Mouse (Mus musculus): Measurements from ENCODE around the gene Kdm5c. TPM values are rescaled to one million over a fixed set of nuclear protein-coding genes. Genes with fewer than 3 reads are reported as not detected.
"Not testable (repeated sequence)": the region's sequence is repeated elsewhere in the genome, so short reads cannot be mapped to it uniquely, and the experiment has no call there.

The Kdm5c gene
- total RNA-seq, 2 experiments from 2014 or later, result 16.8 to 26.9 TPM

- not testable (repeated sequence) for DNase-seq
These were observed 54.2 kb downstream of the Kdm5c start for GRCm38 (mm10) chrX:152287026-152287425.

- DNase-seq, result no peak
These were observed 73.4 kb downstream of the Kdm5c start for GRCm38 (mm10) chrX:152306224-152306623.

- no peak for DNase-seq
These were observed 74.6 kb downstream of the Kdm5c start for GRCm38 (mm10) chrX:152307371-152307770.

GRCm38 (mm10) chrX:152307942-152308341, 75.1 kb downstream of the Kdm5c start:
- DNase-seq, result peak; percentile 6

- DNase-seq, result no peak
These were observed 87.7 kb downstream of the Kdm5c start for GRCm38 (mm10) chrX:152320535-152320934.

GRCm38 (mm10) chrX:152322776-152323175, 90.0 kb downstream of the Kdm5c start:
- DNase-seq, result no peak

GRCm38 (mm10) chrX:152323584-152323983, 90.8 kb downstream of the Kdm5c start:
- no peak for DNase-seq

Other genes with a start within 250 kb of the Kdm5c start
- gene Hsd17b10, start 231.2 kb upstream of the Kdm5c start, total RNA-seq (2021), result 10 to 100 TPM; 73.0 to 91.1 TPM
- under 1 TPM; 0.18 to 0.59 TPM for gene Ribc1, start 216.7 kb upstream of the Kdm5c start, total RNA-seq (2021)
- gene Smc1a, start 216.6 kb upstream of the Kdm5c start, total RNA-seq (2021), result 10 to 100 TPM; 18.4 to 18.5 TPM
- gene Iqsec2, start 88.8 kb upstream of the Kdm5c start, total RNA-seq (2021), result 10 to 100 TPM; 23.1 to 28.2 TPM
- gene Kantr, start 94.5 kb downstream of the Kdm5c start, total RNA-seq (2021), result 1 to 10 TPM in 1 of 2 experiments, under 1 TPM in 1; 0.72 to 1.3 TPM
- 1 to 10 TPM; 8.2 to 9.3 TPM for gene Tspyl2, start 109.4 kb downstream of the Kdm5c start, total RNA-seq (2021)
- gene Gpr173, start 135.7 kb downstream of the Kdm5c start, total RNA-seq (2021), result 1 to 10 TPM in 1 of 2 experiments, under 1 TPM in 1; 0.41 to 1.2 TPM

Measured in gastrocnemius, postnatal 25 days (tissue).